Mouse (Mus musculus): Measurements from ENCODE around the gene Rhag.

GRCm38 (mm10) chr17:40824549-40824948 is 13.6 kb downstream of the Rhag start:
- TF ChIP-seq CTCF (IDR thresholded peaks at IDR 0.05; ENCODE audit: insufficient read depth, low read length) (peak; percentile 16; the same call in 1 of the 2 replicates), POLR2A (IDR thresholded peaks at IDR 0.05; ENCODE audit: borderline replicate concordance, extremely low read depth, low read depth, low read length) (no peak)

All from lung, adult 2 months (tissue).